Mouse (Mus musculus) midbrain, embryonic 10.5 days (tissue): ENCODE measurements around the gene Bmp3. TPM values are rescaled to one million over a fixed set of nuclear protein-coding genes. Genes with fewer than 3 reads are reported as not detected.

Source experiments
- polyA plus RNA-seq: library from polyadenylated mRNA; unstranded; fragments of >200 nt; fragmentation: Nextera tagmentation; extraction: Ambion mirVana; gene quantifications from 2 replicates; pipeline ENCODE4 v1.2.1, GENCODE M21; 2016

The Bmp3 gene
- polyA plus RNA-seq, 1 experiment from 2014 or later, result 0.10 TPM

Other genes with a start within 250 kb of the Bmp3 start
- 0.90 and 1.6 TPM in 2 replicates for gene Prkg2, start 182.9 kb downstream of the Bmp3 start, polyA plus RNA-seq